ENCODE assay signal across 24 mouse cellular contexts in the genomic region with DNA sequence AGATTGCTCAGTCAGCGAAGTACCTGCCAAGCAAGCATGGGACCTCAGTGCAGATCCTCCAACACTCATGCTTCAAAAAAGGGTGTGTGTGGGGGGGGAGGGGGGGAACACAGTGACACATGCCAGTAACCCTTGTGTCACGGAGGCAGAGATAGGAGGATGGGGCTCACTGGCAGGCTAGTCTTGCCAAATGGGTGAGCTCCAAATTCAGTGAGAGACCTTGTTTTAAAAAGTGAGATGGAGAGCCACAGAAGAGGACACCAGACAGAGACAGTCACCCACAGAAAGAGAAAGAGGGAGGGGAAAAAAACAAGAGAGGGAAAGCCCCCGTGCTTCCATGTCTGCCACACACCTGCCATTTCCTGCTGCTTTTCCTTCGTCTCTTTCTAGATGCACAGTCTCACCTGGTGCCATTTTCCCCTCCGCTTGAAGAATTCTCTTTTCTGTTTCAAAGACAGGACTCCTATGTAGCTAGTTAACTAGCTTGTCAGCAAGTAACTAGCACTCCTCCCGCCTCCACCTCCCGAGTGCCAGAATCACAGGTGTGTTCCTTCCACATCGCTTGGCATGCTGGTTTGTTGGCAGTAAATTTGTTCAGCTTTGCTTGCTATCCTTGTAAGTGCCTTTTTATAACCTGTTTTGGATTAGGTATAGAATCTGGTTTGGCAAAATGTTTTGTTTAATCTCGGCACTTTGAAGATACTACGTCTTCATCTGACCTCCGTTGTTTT. TPM values are rescaled to one million over a fixed set of nuclear protein-coding genes. Genes with fewer than 3 reads are reported as not detected.
A peak's percentile ranks its signal among the peaks of the same experiment; 100 is the strongest.
DNase-seq lines count a peak whose midpoint lies in the region; ATAC-seq and TF ChIP-seq lines count a peak whose summit lies in the region.
"Had no signal": no experiment of that assay in that cellular context is flagged by ENCODE, and none has a peak within 500 bp of the region (broad histone marks: within the 10 kb centered on the region; RNA-seq: fewer than 3 reads in every experiment).

No protein-coding gene starts in this region.

- H3K4me2 ChIP-seq in stomach, embryonic 16.5 days (ENCODE audit: low read depth, low read length) = 0 out of 2 replicates have a peak overlapping the region, but pooled peaks have one; percentile 11
- no peak overlapping the region for H3K4me2 ChIP-seq in stomach, postnatal 0 days (replicated peaks; ENCODE audit: low read depth)
- H3K4me2 ChIP-seq: heart, embryonic 11.5 days; hindbrain, embryonic 14.5 days; limb, embryonic 13.5 days had no signal

- H3K4me1 ChIP-seq in stomach, embryonic 16.5 days (ENCODE audit: control insufficient read depth, insufficient read depth, low read length) = no peaks in the 10 kb centered on the region
- H3K4me1 ChIP-seq in stomach, postnatal 0 days (replicated peaks; ENCODE audit: control insufficient read depth, insufficient read depth) = no peaks in the 10 kb centered on the region
- no peaks in the 10 kb centered on the region; the same call in 1 of the 2 replicates for H3K4me1 ChIP-seq in thymus, adult 2 months (replicated peaks; ENCODE audit: control insufficient read depth, insufficient read depth, low read length)

- ATAC-seq in stomach, embryonic 16.5 days (ENCODE audit: insufficient read depth, low FRiP score) = no peak
- no peak for ATAC-seq in stomach, postnatal 0 days (ENCODE audit: low FRiP score, low TSS enrichment)

- TF ChIP-seq CTCF in stomach, postnatal 0 days (IDR thresholded peaks at IDR 0.05; ENCODE audit: low read depth) = no peak
- TF ChIP-seq CTCF in thymus, adult 2 months (IDR thresholded peaks at IDR 0.05; ENCODE audit: borderline replicate concordance, control insufficient read depth, extremely low read depth, insufficient read depth, low read length, poor library complexity) = no peak

- H3K27ac ChIP-seq in stomach, embryonic 16.5 days (ENCODE audit: low read length) = no peak overlapping the region
- H3K27ac ChIP-seq in stomach, postnatal 0 days (replicated peaks) = no peak overlapping the region
- no peak overlapping the region for H3K27ac ChIP-seq in thymus, adult 2 months (ENCODE audit: control insufficient read depth, insufficient read depth, low read length)
- H3K27ac ChIP-seq: hindbrain, embryonic 14.5 days; limb, embryonic 13.5 days; liver, embryonic 14.5 days had no signal

- no peak overlapping the region for H3K9ac ChIP-seq in stomach, embryonic 16.5 days (ENCODE audit: low read length)
- H3K9ac ChIP-seq in stomach, postnatal 0 days (ENCODE audit: low read length) = no peak overlapping the region
- H3K9ac ChIP-seq: hindbrain, embryonic 14.5 days; limb, embryonic 13.5 days; liver, embryonic 14.5 days had no signal

- no peaks in the 10 kb centered on the region for H3K9me3 ChIP-seq in stomach, embryonic 16.5 days (replicated peaks; ENCODE audit: control insufficient read depth, low read length)
- no peaks in the 10 kb centered on the region for H3K9me3 ChIP-seq in stomach, postnatal 0 days (ENCODE audit: control insufficient read depth, low read length)
- H3K9me3 ChIP-seq: limb, embryonic 13.5 days had no signal

- DNase-seq in layer of hippocampus, adult 11-12 months (ENCODE audit: low spot score) = peak; percentile 15
- DNase-seq in layer of hippocampus, postnatal 36 days = no peak
- no peak for DNase-seq in stomach, postnatal 0 days (ENCODE audit: low spot score)
- DNase-seq in cerebellum, adult 9-10 months = peak; percentile 98
- no peak for DNase-seq in urinary bladder, postnatal 36 days (ENCODE audit: low spot score in 2 of 2)
- no peak for DNase-seq in thymus, adult 2 months
- DNase-seq: gastrocnemius, postnatal 25 days; heart, postnatal 14 days; kidney, adult 18-20 months; kidney, postnatal 14 days; midbrain, embryonic 14.5 days; thymus, postnatal 14 days had no signal

- TF ChIP-seq EP300 in stomach, postnatal 0 days (optimal IDR thresholded peaks at IDR 0.05) = no peak

- 73% methylated on average over 11 of the region's 11 CpGs for WGBS in stomach, embryonic 16.5 days
- 68% methylated on average over 11 of the region's 11 CpGs for WGBS in stomach, postnatal 0 days
- WGBS in thymus, adult 2 months = 89% methylated on average over 11 of the region's 11 CpGs

- no peak overlapping the region for H3K4me3 ChIP-seq in stomach, embryonic 16.5 days (replicated peaks; ENCODE audit: low read length)
- no peak overlapping the region for H3K4me3 ChIP-seq in stomach, postnatal 0 days (ENCODE audit: low read depth, low read length)
- H3K4me3 ChIP-seq in thymus, adult 2 months (ENCODE audit: control insufficient read depth, insufficient read depth, low read length) = no peak overlapping the region
- H3K4me3 ChIP-seq: limb, embryonic 13.5 days had no signal

- H3K27me3 ChIP-seq in stomach, embryonic 16.5 days (ENCODE audit: control insufficient read depth, insufficient read depth, low read length) = no peaks in the 10 kb centered on the region
- no peaks in the 10 kb centered on the region for H3K27me3 ChIP-seq in stomach, postnatal 0 days (ENCODE audit: control insufficient read depth, insufficient read depth, low read length)
- H3K27me3 ChIP-seq in thymus, adult 2 months (ENCODE audit: control insufficient read depth, insufficient read depth, low read length) = no peaks in the 10 kb centered on the region
- H3K27me3 ChIP-seq: limb, embryonic 13.5 days had no signal

- no peak for TF ChIP-seq POLR2A in thymus, adult 2 months (IDR thresholded peaks at IDR 0.05; ENCODE audit: control insufficient read depth, extremely low read depth, insufficient read depth, low read length, poor library complexity)

- no peaks in the 10 kb centered on the region for H3K36me3 ChIP-seq in stomach, embryonic 16.5 days (ENCODE audit: control insufficient read depth, insufficient read depth, low read length)
- H3K36me3 ChIP-seq in stomach, postnatal 0 days (ENCODE audit: control insufficient read depth, insufficient read depth, low read length) = no peaks in the 10 kb centered on the region
- no peaks in the 10 kb centered on the region for H3K36me3 ChIP-seq in thymus, adult 2 months (ENCODE audit: control insufficient read depth, insufficient read depth, low read length)
- H3K36me3 ChIP-seq: limb, embryonic 13.5 days had no signal

RNA-seq across cellular contexts. Expression of gene Gm45213, which starts 35.1 kb away (rescaled TPM):
- not detected for total RNA-seq in layer of hippocampus, postnatal 36 days (2021)
- not detected in 2 replicates for polyA plus RNA-seq in stomach, embryonic 16.5 days (2015; fragmentation: Nextera tagmentation; extraction: Ambion mirVana)
- not detected in 2 replicates for polyA plus RNA-seq in stomach, postnatal 0 days (2015; fragmentation: Nextera tagmentation; extraction: Ambion mirVana)
- polyA plus RNA-seq in thymus, adult 2 months (2012; rRNA removed) = not detected in 2 replicates
- total RNA-seq: adrenal gland, postnatal 4 days; ES-E14; gastrocnemius, postnatal 25 days; heart, postnatal 14 days; left cerebral cortex, adult 8-10 months; megakaryocyte progenitor cell, adult 5-6 weeks had no signal
- polyA plus RNA-seq: embryonic facial prominence, embryonic 11.5 days; heart, embryonic 11.5 days; hindbrain, embryonic 14.5 days; limb, embryonic 13.5 days; liver, embryonic 14.5 days; lung, embryonic 16.5 days; midbrain, embryonic 14.5 days; stomach, embryonic 14.5 days had no signal

RNA-seq across cellular contexts. Expression of gene Snrpa1, which starts 50.5 kb away (rescaled TPM):
- total RNA-seq in layer of hippocampus, postnatal 36 days (2021) = 10 to 100 TPM; 34.1 to 35.0 TPM
- polyA plus RNA-seq in stomach, embryonic 16.5 days (2015; fragmentation: Nextera tagmentation; extraction: Ambion mirVana) = 126 and 143 TPM in 2 replicates
- polyA plus RNA-seq in stomach, postnatal 0 days (2015; fragmentation: Nextera tagmentation; extraction: Ambion mirVana) = 65.0 and 69.6 TPM in 2 replicates
- 20.3 and 20.4 TPM in 2 replicates for polyA plus RNA-seq in thymus, adult 2 months (2012; rRNA removed)

Comparison
In these comparisons a context has a peak if more than half of its experiments do, and no peak if none do; other contexts are left out.
1. DNase-seq: peak in layer of hippocampus, adult 11-12 months (single experiment) and cerebellum, adult 9-10 months (single experiment); none in layer of hippocampus, postnatal 36 days (0 of 2), stomach, postnatal 0 days (single experiment), urinary bladder, postnatal 36 days (0 of 2) and thymus, adult 2 months (single experiment).